Mouse (Mus musculus): ENCODE data around the gene Ift140. TPM values are rescaled to one million over a fixed set of nuclear protein-coding genes. Genes with fewer than 3 reads are reported as not detected.
"Not testable (repeated sequence)": the region's sequence is repeated elsewhere in the genome, so short reads cannot be mapped to it uniquely, and the experiment has no call there.

Gene Ift140
- total RNA-seq, 1 experiment from 2014 or later, result 30.0 TPM

- peak; percentile 97 for DNase-seq
Observed at GRCm38 (mm10) chr17:25115664-25116432, 100.0 kb downstream of the Ift140 start, which contains the start of gene Telo2. Gene Telo2, minus strand, starts transcription at chr17:25115967.

GRCm38 (mm10) chr17:25117263-25117662, 101.4 kb downstream of the Ift140 start:
- peak; percentile 81 for DNase-seq

- DNase-seq, result no peak
Observed at GRCm38 (mm10) chr17:25120406-25120805, 104.5 kb downstream of the Ift140 start, which contains the start of gene Ptx4. Gene Ptx4, plus strand, starts transcription at chr17:25120760.

- peak; percentile 23 for DNase-seq
Observed at GRCm38 (mm10) chr17:25123979-25124378, 108.1 kb downstream of the Ift140 start.

- DNase-seq, result not testable (repeated sequence)
Observed at GRCm38 (mm10) chr17:25125442-25126060, 109.7 kb downstream of the Ift140 start.

DNA sequence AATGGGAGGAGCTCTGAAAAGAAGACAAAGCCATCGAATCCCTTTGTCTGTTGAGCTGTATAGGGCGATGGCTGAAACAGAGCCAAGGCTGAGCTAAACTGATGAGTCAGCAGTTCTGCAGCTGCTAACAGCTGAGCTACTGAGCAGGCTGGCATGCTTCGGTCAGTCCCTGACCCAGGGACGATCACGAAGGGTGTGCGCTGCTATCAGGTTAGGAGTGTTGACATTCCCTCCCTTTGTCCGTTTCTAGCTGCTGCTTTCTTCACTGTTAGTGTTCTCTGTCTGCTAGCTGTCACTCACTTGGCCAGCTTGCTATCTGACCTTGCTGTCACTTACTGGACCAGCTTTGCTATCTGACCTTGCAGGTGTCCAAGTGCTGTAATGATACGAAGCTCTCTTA, 111.2 kb downstream of the Ift140 start:
- peak; percentile 71 for DNase-seq

DNA sequence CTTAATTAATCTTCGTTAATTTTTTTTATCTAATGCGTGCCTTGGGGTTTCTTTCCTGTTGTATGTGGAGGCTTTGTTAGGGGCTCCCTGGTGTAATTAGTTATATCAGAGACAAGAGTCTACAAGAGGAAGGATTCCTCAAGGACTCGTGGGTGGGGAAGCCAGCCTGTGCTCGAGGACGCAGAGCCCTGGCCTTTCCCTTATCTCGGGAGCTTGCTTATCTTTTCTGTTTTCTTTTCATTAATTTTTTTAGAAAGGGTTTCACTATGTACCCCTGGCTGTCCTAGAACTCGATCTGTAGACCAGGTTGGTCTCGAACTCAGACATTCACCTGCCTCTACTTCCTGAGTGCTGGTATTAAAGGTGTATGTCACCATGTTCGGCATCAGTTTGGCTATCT, 111.8 kb downstream of the Ift140 start:
- no peak for DNase-seq

DNA sequence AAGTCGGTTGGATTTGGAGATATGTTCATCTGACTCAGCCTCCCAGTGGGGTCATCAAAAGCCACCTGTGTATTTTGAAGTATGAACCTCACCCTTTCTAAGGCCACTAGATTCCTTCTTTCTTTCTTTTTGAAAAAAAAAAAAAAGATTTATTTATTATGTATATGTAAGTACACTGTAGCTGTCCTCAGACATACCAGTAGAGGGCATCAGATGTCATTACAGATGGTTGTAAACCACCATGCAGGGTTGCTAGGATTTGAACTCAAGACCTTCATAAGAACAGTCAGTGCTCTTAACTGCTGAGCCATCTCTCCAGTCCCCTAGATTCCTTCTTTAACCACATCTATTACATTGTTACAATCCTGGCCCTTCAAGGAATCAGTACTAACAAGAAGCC, 114.2 kb downstream of the Ift140 start:
- DNase-seq, result no peak

DNA sequence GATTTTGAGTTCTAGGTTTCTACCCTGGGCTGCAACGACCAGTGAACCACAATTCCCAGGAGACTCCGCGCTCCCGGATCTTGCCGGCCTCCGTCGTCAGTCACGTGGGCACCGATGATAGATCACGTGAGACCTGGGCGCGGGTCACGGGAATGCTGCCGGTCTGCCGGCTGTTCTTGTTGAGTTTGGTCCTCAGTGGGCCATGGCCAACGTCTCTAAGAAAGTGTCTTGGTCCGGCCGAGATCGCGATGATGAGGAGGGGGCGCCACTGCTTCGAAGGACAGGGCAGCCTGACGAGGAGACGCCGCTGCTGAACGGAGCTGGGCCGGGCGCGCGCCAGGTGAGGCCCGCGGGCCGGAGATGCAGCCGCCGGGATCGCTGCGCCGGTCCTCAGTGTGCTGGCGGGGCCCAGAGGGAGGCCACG, 117.4 kb downstream of the Ift140 start, which contains the start of gene Clcn7:
Gene Clcn7, plus strand, starts transcription at position 117 of the 424 bp plus-strand sequence.
- DNase-seq, result peak; percentile 95

DNA sequence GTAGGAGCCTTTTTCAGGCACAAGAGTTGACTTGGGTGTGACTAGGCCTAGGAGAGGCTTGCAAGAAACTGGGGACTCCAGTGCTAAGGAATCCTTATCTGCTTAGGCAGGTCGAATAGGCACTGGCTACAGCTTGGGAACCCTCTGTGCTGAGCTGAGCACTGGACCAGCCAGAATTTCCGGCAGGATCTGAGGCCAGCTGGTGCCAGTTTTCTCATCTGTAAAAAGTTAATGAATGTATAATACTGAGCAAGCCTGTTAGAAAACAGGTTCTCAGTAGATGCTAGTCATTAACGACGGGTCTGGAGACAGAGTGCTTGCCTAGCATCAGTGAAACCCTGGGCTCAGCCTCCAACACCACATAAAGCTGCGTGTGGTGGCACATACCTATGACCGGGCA, 119.7 kb downstream of the Ift140 start:
- no peak for DNase-seq

- DNase-seq, result no peak
Observed at GRCm38 (mm10) chr17:25138803-25139202, 122.9 kb downstream of the Ift140 start.

GRCm38 (mm10) chr17:25139960-25140359, 124.1 kb downstream of the Ift140 start:
- peak; percentile 41 for DNase-seq

Other genes with a start within 250 kb of the Ift140 start
- 0.67 and 0.71 TPM in 2 replicates for gene Meiob, start 211.8 kb upstream of the Ift140 start, total RNA-seq (2021)
- gene Hagh, start 175.9 kb upstream of the Ift140 start, total RNA-seq (2021), result 122 and 150 TPM in 2 replicates
- 40.6 and 43.0 TPM in 2 replicates for gene Fahd1, start 165.7 kb upstream of the Ift140 start, total RNA-seq (2021)
- gene Igfals, start 150.1 kb upstream of the Ift140 start, total RNA-seq (2021), result 1.2 and 12.2 TPM in 2 replicates
- gene Nubp2, start 129.7 kb upstream of the Ift140 start, total RNA-seq (2021), result 39.5 and 48.8 TPM in 2 replicates
- 30.2 and 34.6 TPM in 2 replicates for gene Spsb3, start 129.4 kb upstream of the Ift140 start, total RNA-seq (2021)
- 36.7 and 43.1 TPM in 2 replicates for gene Eme2, start 121.0 kb upstream of the Ift140 start, total RNA-seq (2021)
- 133 and 145 TPM in 2 replicates for gene Mrps34, start 121.0 kb upstream of the Ift140 start, total RNA-seq (2021)
- gene Nme3, start 119.6 kb upstream of the Ift140 start, total RNA-seq (2021), result 46.1 and 47.4 TPM in 2 replicates
- gene Mapk8ip3, start 79.1 kb upstream of the Ift140 start, total RNA-seq (2021), result 84.3 and 111 TPM in 2 replicates
- gene Jpt2, start 55.4 kb upstream of the Ift140 start, total RNA-seq (2021), result 33.9 and 45.2 TPM in 2 replicates
- gene Cramp1l, start 297 bp upstream of the Ift140 start, total RNA-seq (2021), result 23.3 and 26.7 TPM in 2 replicates
- 30.1 and 30.2 TPM in 2 replicates for gene Tmem204, start 67.5 kb downstream of the Ift140 start, total RNA-seq (2021)
- gene Telo2, start 99.9 kb downstream of the Ift140 start, total RNA-seq (2021), result 19.9 and 27.3 TPM in 2 replicates
- gene Ptx4, start 104.7 kb downstream of the Ift140 start, total RNA-seq (2021), result not detected in 2 replicates
- gene Clcn7, start 117.3 kb downstream of the Ift140 start, total RNA-seq (2021), result 33.3 and 35.2 TPM in 2 replicates
- 0.15 TPM in 1 of 2 replicates, not detected in the other for gene Ccdc154, start 146.4 kb downstream of the Ift140 start, total RNA-seq (2021)
- gene Gm38655, start 159.4 kb downstream of the Ift140 start, total RNA-seq (2021), result 0.37 TPM in 1 of 2 replicates, not detected in the other
- 20.2 and 21.2 TPM in 2 replicates for gene BC003965, start 168.5 kb downstream of the Ift140 start, total RNA-seq (2021)
- 15.9 and 17.8 TPM in 2 replicates for gene Unkl, start 172.3 kb downstream of the Ift140 start, total RNA-seq (2021)
- 34.3 and 35.7 TPM in 2 replicates for gene Gnptg, start 224.0 kb downstream of the Ift140 start, total RNA-seq (2021)
- gene Tsr3, start 224.1 kb downstream of the Ift140 start, total RNA-seq (2021), result 20.4 and 22.9 TPM in 2 replicates
- gene Baiap3, start 240.3 kb downstream of the Ift140 start, total RNA-seq (2021), result 12.1 and 12.6 TPM in 2 replicates

Data from adrenal gland, postnatal 14 days (tissue).